Mouse (Mus musculus): Measurements from ENCODE around the gene Grid1. TPM values are rescaled to one million over a fixed set of nuclear protein-coding genes. Genes with fewer than 3 reads are reported as not detected.

Grid1 gene
- polyA plus RNA-seq, 1 experiment = 22.3 TPM

DNA sequence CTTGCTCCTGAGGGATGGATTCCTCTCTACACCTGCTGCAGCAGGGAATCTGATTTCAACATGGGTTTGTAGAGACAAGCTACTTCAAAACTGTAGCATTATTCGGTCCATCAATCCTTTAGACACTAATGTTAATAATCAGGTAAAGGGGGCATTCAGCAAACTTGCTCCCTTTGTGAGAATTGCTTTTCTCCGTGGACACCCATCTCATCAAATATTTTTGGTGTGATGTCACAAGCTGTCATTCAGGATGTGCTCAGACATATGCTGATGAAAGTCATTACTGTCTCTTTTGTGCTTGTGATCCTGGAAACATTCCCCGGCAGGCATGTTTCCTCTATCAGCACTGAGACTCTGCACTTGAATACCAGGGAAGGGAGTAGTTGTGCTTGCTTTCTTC, 536.1 kb downstream of the Grid1 start:
- TF ChIP-seq POLR2A (IDR thresholded peaks at IDR 0.05; ENCODE audit: extremely low read depth, insufficient read depth, low read length) (no peak), CTCF (IDR thresholded peaks at IDR 0.05; ENCODE audit: extremely low read depth, insufficient read depth, low read length) (no peak)

DNA sequence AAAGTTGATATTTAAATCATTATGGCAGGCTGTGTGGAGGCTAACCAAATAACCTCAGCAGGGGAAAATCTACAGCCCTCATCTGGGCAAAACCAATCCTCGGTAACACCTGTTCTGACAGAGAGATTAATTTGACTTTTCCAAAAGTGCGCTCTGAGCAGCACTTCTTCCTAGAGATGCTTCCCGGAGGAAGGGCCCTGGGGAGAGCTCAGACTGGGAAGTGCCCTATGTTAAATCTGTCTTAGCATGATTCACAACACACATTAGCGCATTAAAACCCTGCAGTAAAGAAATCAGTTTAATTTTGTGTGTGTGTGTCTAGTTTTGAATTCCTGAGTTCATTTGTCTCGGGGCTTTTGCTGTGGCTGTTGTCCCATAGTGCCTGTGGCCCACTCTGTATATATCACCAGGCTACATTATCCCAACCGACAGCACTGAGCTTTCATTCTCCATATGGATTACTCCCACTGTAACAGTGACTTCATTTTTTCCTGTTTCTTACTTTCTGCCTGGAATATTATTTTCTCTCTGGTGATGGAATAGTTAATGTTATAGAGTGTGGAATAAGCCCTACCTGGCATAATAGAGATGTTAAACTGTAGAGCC, 536.7 kb downstream of the Grid1 start:
- H3K27ac ChIP-seq (ENCODE audit: insufficient read depth, low read length) = no peak overlapping the region
- TF ChIP-seq POLR2A (IDR thresholded peaks at IDR 0.05; ENCODE audit: extremely low read depth, insufficient read depth, low read length) = no peak
- no peak for TF ChIP-seq CTCF (IDR thresholded peaks at IDR 0.05; ENCODE audit: extremely low read depth, insufficient read depth, low read length)
- no peaks in the 10 kb centered on the region for H3K4me1 ChIP-seq (ENCODE audit: control insufficient read depth, insufficient read depth, low read length)
- H3K4me3 ChIP-seq (ENCODE audit: insufficient read depth, low read length) = no peak overlapping the region

More for the DNA sequence above, 536.1 kb downstream of the Grid1 start:
- no peaks in the 10 kb centered on the region for H3K4me1 ChIP-seq (ENCODE audit: control insufficient read depth, insufficient read depth, low read length)
- no peak overlapping the region for H3K27ac ChIP-seq (ENCODE audit: insufficient read depth, low read length)
- H3K4me3 ChIP-seq (ENCODE audit: insufficient read depth, low read length) = no peak overlapping the region

DNA sequence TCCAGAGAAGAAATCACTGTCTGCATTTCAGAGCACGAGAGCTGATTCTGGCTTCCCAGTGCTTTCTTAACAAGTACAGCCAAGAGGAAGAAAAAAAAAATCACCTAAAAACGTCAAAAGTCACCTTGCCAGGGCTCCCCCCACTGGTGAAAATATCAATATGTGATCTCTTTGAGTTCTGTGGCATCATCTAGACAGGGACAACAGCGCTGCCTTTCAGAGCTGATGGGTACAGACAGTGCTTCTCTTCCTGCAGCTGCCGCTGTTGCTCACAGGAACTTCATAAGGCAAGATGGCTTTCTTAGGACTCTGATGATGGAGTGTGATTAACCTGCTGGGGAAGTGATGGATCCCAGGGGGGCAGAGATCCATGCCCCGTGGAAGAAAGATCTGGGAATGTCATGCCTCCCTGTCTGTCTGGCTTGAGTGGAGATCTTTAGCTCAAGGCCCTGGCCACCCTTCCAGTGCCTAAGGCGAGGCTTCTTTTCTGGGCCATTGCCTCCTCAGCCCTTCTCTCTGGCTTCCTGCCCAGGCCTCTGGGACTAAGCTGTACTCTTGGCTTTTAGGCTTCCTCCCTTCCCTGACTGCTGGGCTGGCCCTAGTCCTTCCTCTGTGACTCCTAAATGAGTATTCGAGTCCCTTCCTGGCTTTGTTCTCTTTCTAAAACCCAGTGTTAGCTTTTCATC, 538.4 kb downstream of the Grid1 start:
- no peak overlapping the region for H3K4me3 ChIP-seq (ENCODE audit: insufficient read depth, low read length)
- H3K4me1 ChIP-seq (ENCODE audit: control insufficient read depth, insufficient read depth, low read length) = no peaks in the 10 kb centered on the region
- TF ChIP-seq POLR2A (IDR thresholded peaks at IDR 0.05; ENCODE audit: extremely low read depth, insufficient read depth, low read length) = no peak
- peak; percentile 24; the same call in 1 of the 2 replicates for TF ChIP-seq CTCF (IDR thresholded peaks at IDR 0.05; ENCODE audit: extremely low read depth, insufficient read depth, low read length)
- no peak overlapping the region for H3K27ac ChIP-seq (ENCODE audit: insufficient read depth, low read length)

DNA sequence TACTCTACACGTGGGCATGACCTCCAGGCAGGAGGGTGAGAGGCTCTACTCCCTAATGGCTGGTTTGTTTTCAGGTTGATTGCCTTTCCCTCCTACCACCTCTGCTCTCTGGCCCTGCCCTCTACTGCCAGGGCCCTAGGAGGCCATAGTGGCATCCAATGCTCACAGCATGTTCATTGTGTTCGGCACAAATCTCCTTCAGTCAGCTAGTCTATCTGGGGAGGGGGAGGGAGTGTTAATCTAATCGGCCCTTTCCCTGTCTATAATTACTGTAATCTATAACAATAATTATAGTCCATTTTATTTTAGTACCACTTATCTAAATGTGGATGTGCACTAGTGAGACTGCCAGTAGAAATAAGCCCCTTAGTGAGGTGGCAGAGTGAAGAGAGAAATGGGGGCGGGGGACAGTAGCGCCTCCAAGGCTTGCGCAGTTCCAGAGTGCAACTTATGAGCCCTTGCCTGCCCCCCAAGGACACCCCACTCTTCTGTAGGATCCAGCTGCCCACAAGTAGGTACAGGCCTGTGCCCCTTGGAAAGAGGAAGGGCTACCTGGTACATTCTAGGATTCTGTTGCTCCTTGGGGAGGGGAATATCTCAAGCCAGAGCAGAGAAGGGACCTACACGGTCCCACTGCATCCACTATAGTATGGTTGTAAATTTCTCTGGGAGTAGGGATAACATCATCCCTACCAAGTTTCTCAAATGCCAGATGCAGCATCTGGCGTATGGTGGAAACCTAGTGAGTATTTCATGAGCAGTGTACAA, 545.5 kb downstream of the Grid1 start:
- Histone ChIP-seq H3K4me1 (ENCODE audit: control insufficient read depth, insufficient read depth, low read length) (no peaks in the 10 kb centered on the region), H3K27ac (ENCODE audit: insufficient read depth, low read length) (no peak overlapping the region), H3K4me3 (ENCODE audit: insufficient read depth, low read length) (no peak overlapping the region)
- TF ChIP-seq CTCF (IDR thresholded peaks at IDR 0.05; ENCODE audit: extremely low read depth, insufficient read depth, low read length) (no peak), POLR2A (IDR thresholded peaks at IDR 0.05; ENCODE audit: extremely low read depth, insufficient read depth, low read length) (no peak)

DNA sequence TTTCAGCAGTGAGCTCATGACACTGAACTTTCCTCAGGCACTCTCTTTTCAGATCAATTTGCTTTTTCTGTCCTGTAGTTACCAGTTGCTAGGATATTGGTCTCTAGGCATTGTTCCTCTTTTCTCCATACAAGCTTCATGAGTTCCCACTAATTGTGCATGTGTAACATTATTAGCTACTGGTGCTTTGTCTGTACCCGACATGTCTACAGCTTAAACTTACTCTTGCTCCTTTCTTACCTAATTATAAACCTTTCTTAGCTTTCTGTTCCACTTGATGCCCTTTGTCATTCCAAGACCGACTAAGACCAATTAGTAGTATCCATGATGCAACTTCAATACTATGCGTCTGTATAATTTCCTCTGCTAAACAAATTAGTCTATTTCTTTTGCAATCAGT, 554.5 kb downstream of the Grid1 start:
- Histone ChIP-seq H3K4me3 (ENCODE audit: insufficient read depth, low read length) (no peak overlapping the region), H3K4me1 (ENCODE audit: control insufficient read depth, insufficient read depth, low read length) (no peaks in the 10 kb centered on the region), H3K27ac (ENCODE audit: insufficient read depth, low read length) (no peak overlapping the region)
- TF ChIP-seq POLR2A (IDR thresholded peaks at IDR 0.05; ENCODE audit: extremely low read depth, insufficient read depth, low read length) (no peak), CTCF (IDR thresholded peaks at IDR 0.05; ENCODE audit: extremely low read depth, insufficient read depth, low read length) (no peak)

DNA sequence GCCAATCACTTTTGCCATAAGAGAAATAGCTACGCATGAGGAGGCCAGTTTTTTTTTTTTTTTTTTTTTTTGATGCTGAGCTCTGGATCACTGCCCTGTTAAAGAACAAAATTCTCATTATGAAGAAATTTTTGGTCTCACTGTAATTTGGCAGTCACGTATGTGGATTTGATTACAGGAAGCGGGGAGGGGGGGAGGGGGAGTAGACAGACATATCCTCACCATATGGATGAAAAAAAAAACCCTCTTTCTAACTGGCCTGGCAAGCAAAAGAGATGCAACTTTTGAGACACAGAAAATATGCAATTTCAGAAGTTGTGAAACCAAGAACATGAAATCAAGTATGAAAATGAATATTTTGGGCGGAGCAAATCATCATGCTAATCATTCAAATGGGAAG, 573.7 kb downstream of the Grid1 start:
- H3K27ac ChIP-seq (ENCODE audit: insufficient read depth, low read length) = no peak overlapping the region
- no peaks in the 10 kb centered on the region; the same call in 1 of the 2 replicates for H3K4me1 ChIP-seq (ENCODE audit: control insufficient read depth, insufficient read depth, low read length)
- TF ChIP-seq CTCF (IDR thresholded peaks at IDR 0.05; ENCODE audit: extremely low read depth, insufficient read depth, low read length) (no peak), POLR2A (IDR thresholded peaks at IDR 0.05; ENCODE audit: extremely low read depth, insufficient read depth, low read length) (no peak)
- no peak overlapping the region for H3K4me3 ChIP-seq (ENCODE audit: insufficient read depth, low read length)

DNA sequence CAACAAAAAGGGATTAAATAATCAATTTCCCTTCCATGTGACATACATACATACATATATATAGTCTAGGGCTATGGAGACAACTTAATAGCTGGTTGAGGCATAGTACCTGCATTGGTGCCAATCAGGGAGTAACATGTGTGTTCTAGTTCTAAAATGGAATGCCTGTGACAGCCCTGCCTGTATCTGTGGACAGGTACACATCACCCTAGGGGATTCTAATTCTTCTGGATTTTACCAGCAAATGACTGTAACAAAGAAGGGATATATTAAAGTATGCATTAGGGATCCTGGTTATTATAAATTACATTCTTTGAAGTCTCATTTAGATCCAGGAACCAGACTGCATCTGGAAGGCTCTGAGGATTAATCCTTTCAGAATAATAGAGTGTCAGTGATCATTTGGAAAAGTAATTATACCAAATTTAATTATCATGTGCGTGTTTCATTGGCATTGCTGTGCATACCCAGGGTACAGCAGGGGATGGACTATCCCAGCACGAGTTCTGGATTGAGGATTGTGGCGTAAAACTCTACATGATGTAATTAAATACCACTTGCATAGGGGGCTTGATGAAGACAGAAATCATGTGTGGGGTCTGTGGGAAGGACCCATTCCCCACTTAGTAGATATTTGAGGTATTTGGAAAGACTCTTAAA, 584.5 kb downstream of the Grid1 start:
- Histone ChIP-seq H3K27ac (ENCODE audit: insufficient read depth, low read length) (no peak overlapping the region), H3K4me1 (ENCODE audit: control insufficient read depth, insufficient read depth, low read length) (no peaks in the 10 kb centered on the region), H3K4me3 (ENCODE audit: insufficient read depth, low read length) (no peak overlapping the region)
- no peak for TF ChIP-seq CTCF (IDR thresholded peaks at IDR 0.05; ENCODE audit: extremely low read depth, insufficient read depth, low read length)
- no peak for TF ChIP-seq POLR2A (IDR thresholded peaks at IDR 0.05; ENCODE audit: extremely low read depth, insufficient read depth, low read length)

DNA sequence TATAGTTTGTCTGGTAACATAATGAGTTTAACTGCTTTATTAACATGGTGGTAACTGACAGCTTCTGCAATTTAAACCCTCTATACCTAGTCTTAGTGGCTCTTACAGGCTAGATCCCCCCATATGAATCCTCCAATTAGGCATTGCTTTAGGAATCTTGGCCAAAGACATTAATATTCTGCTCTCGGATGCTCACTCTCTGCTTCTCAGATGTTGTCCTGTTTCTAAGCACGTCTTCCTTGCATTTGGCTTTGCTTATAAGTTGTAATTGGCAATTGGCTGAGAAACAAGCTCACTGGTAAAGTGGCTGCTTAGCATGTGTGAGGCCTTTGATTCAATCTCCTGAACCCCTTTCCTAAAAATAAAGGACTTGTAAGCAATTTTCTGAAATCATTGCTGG, 610.4 kb downstream of the Grid1 start:
- H3K4me1 ChIP-seq (ENCODE audit: control insufficient read depth, insufficient read depth, low read length) = no peaks in the 10 kb centered on the region; the same call in 1 of the 2 replicates
- H3K4me3 ChIP-seq (ENCODE audit: insufficient read depth, low read length) = no peak overlapping the region
- TF ChIP-seq POLR2A (IDR thresholded peaks at IDR 0.05; ENCODE audit: extremely low read depth, insufficient read depth, low read length) = no peak
- no peak for TF ChIP-seq CTCF (IDR thresholded peaks at IDR 0.05; ENCODE audit: extremely low read depth, insufficient read depth, low read length)
- no peak overlapping the region for H3K27ac ChIP-seq (ENCODE audit: insufficient read depth, low read length)

DNA sequence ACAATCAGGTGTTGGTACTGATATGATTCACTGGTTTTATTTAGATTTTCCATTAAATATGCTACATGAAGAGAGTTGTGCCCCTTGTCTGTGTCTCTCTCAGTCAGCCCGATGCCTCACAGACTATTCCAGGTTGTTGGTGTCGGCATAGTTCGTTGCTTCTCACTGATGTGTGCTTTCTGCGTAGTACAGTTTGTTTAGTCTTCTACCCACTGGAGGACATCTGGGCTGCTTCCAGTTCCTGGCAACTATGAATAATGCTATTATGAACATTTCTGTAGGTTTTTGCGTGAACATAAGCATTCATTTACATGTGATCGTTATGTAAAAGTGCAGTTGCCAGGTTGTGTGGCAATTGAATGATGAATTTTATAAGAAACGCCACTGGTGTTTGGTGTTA, 633.8 kb downstream of the Grid1 start:
- no peak overlapping the region for H3K27ac ChIP-seq (ENCODE audit: insufficient read depth, low read length)
- H3K4me3 ChIP-seq (ENCODE audit: insufficient read depth, low read length) = no peak overlapping the region
- no peaks in the 10 kb centered on the region for H3K4me1 ChIP-seq (ENCODE audit: control insufficient read depth, insufficient read depth, low read length)
- TF ChIP-seq POLR2A (IDR thresholded peaks at IDR 0.05; ENCODE audit: extremely low read depth, insufficient read depth, low read length) (no peak), CTCF (IDR thresholded peaks at IDR 0.05; ENCODE audit: extremely low read depth, insufficient read depth, low read length) (no peak)

Measured in cortical plate, adult 2 months (tissue).